Mouse (Mus musculus) megakaryocyte, embryonic 14.5 days (primary cell): Measurements from ENCODE around the gene Timeless. TPM values are rescaled to one million over a fixed set of nuclear protein-coding genes. Genes with fewer than 3 reads are reported as not detected.

Experiments used
- H3K27me3 ChIP-seq: replicated peaks from 2 replicates; pipeline ENCODE3; 2012; ENCODE audit warnings: inconsistent platforms
- H3K36me3 ChIP-seq: replicated peaks from 2 replicates; pipeline ENCODE3; 2012; ENCODE audit warnings: low read length, inconsistent platforms, mixed read lengths
- H3K4me1 ChIP-seq: 2 replicates; pipeline ENCODE4 v1.6.1; 2012; ENCODE audit warnings: inconsistent platforms
- H3K4me3 ChIP-seq: replicated peaks from 2 replicates; pipeline ENCODE3; 2012; ENCODE audit warnings: moderate library complexity, mild to moderate bottlenecking, inconsistent platforms
- H3K9me3 ChIP-seq: 2 replicates; pipeline ENCODE4 v1.6.1; 2012; ENCODE audit warnings: inconsistent platforms
- FLI1 ChIP-seq: IDR thresholded peaks from 2 replicates; pipeline ENCODE4 v1.6.1; 2012; ENCODE audit warnings: low read length, inconsistent platforms, mixed read lengths
- GATA1 ChIP-seq: IDR thresholded peaks from 3 replicates; pipeline ENCODE4 v1.6.1; 2012; ENCODE audit warnings: mixed read lengths, low read length, inconsistent platforms, borderline replicate concordance
- polyA plus RNA-seq: library from polyadenylated mRNA; stranded (reverse); fragments of >175 nt; gene quantifications from 2 replicates; pipeline ENCODE4 v1.2.3, GENCODE M21; 2012; ENCODE audit warnings: low replicate concordance; ENCODE audit not compliant: insufficient read depth

Gene Timeless
- polyA plus RNA-seq, 1 experiment: 8.3 TPM

GRCm38 (mm10) chr10:128194024-128194550, 37.8 kb upstream of the Timeless start, which contains the start of gene Gls2:
Gene Gls2, plus strand, starts transcription at chr10:128194457.
- H3K4me3 ChIP-seq: peak within 1 kb of the TSS; percentile 93
- peaks cover 25% of the 10 kb centered on the region for H3K4me1 ChIP-seq
- no peaks in the 10 kb centered on the region for H3K36me3 ChIP-seq
- no peaks in the 10 kb centered on the region for H3K9me3 ChIP-seq
- peaks cover 43% of the 10 kb centered on the region for H3K27me3 ChIP-seq
- TF ChIP-seq GATA1 (no peak), FLI1 (no peak)

- TF ChIP-seq GATA1: no peak
- TF ChIP-seq FLI1: no peak
- peaks cover 25% of the 10 kb centered on the region for H3K4me1 ChIP-seq
- no peaks in the 10 kb centered on the region for H3K9me3 ChIP-seq
- no peaks in the 10 kb centered on the region for H3K36me3 ChIP-seq
- peaks cover 47% of the 10 kb centered on the region for H3K27me3 ChIP-seq
- peak overlapping the region; percentile 93 for H3K4me3 ChIP-seq
These were observed 37.1 kb upstream of the Timeless start for GRCm38 (mm10) chr10:128194551-128195461.

GRCm38 (mm10) chr10:128201856-128202255, 30.0 kb upstream of the Timeless start:
- peaks cover 2% of the 10 kb centered on the region for H3K36me3 ChIP-seq
- no peaks in the 10 kb centered on the region for H3K9me3 ChIP-seq
- peak overlapping the region; percentile 33 for H3K4me3 ChIP-seq
- H3K4me1 ChIP-seq: peaks cover 23% of the 10 kb centered on the region
- peaks cover 33% of the 10 kb centered on the region for H3K27me3 ChIP-seq
- no peak for TF ChIP-seq GATA1
- TF ChIP-seq FLI1: no peak

GRCm38 (mm10) chr10:128204941-128205340, 26.9 kb upstream of the Timeless start:
- H3K27me3 ChIP-seq: peaks cover 19% of the 10 kb centered on the region
- peaks cover 23% of the 10 kb centered on the region for H3K4me1 ChIP-seq
- peaks cover 16% of the 10 kb centered on the region for H3K36me3 ChIP-seq
- H3K9me3 ChIP-seq: no peaks in the 10 kb centered on the region
- H3K4me3 ChIP-seq: peak overlapping the region; percentile 31
- TF ChIP-seq GATA1 (no peak), FLI1 (no peak)

- Histone ChIP-seq H3K27me3 (peaks cover 6% of the 10 kb centered on the region), H3K9me3 (no peaks in the 10 kb centered on the region), H3K36me3 (peaks cover 21% of the 10 kb centered on the region), H3K4me1 (peaks cover 34% of the 10 kb centered on the region), H3K4me3 (no peak overlapping the region)
- TF ChIP-seq FLI1 (no peak), GATA1 (no peak)
These were observed 23.5 kb upstream of the Timeless start for GRCm38 (mm10) chr10:128208326-128208725.

GRCm38 (mm10) chr10:128209311-128210009, 22.4 kb upstream of the Timeless start:
- Histone ChIP-seq H3K9me3 (no peaks in the 10 kb centered on the region), H3K4me3 (no peak overlapping the region), H3K36me3 (peaks cover 21% of the 10 kb centered on the region), H3K27me3 (peaks cover 13% of the 10 kb centered on the region), H3K4me1 (peaks cover 32% of the 10 kb centered on the region)
- TF ChIP-seq FLI1 (no peak), GATA1 (no peak)

- no peaks in the 10 kb centered on the region for H3K9me3 ChIP-seq
- H3K27me3 ChIP-seq: peaks cover 11% of the 10 kb centered on the region
- peaks cover 32% of the 10 kb centered on the region for H3K4me1 ChIP-seq
- TF ChIP-seq FLI1 (no peak), GATA1 (no peak)
- peaks cover 21% of the 10 kb centered on the region for H3K36me3 ChIP-seq
- no peak overlapping the region for H3K4me3 ChIP-seq
These were observed 21.7 kb upstream of the Timeless start for GRCm38 (mm10) chr10:128210131-128210530.

- Histone ChIP-seq H3K9me3 (no peaks in the 10 kb centered on the region), H3K27me3 (peaks cover 11% of the 10 kb centered on the region), H3K4me3 (peak overlapping the region; percentile 94), H3K4me1 (peaks cover 32% of the 10 kb centered on the region), H3K36me3 (peaks cover 21% of the 10 kb centered on the region)
- TF ChIP-seq GATA1 (no peak), FLI1 (no peak)
These were observed 20.9 kb upstream of the Timeless start for GRCm38 (mm10) chr10:128210954-128211353.

GRCm38 (mm10) chr10:128211390-128212108, 20.3 kb upstream of the Timeless start, which contains the start of gene Spryd4:
Gene Spryd4, minus strand, starts transcription at chr10:128211807.
- Histone ChIP-seq H3K9me3 (no peaks in the 10 kb centered on the region), H3K4me3 (peak within 1 kb of the TSS; percentile 94), H3K4me1 (peaks cover 28% of the 10 kb centered on the region), H3K27me3 (peaks cover 11% of the 10 kb centered on the region), H3K36me3 (peaks cover 20% of the 10 kb centered on the region)
- TF ChIP-seq FLI1: no peak
